Mouse (Mus musculus) CH12.LX (cell line): ENCODE results near the gene Mfsd2b.

Experiments used
- CTCF ChIP-seq, 2 experiments: IDR thresholded peaks in 1 of 2; conservative IDR thresholded peaks in 1 of 2; 2 replicates each; pipeline ENCODE4 v1.5.1; 2011 to 2012; ENCODE audit warnings: low read depth in 2 of 2, low read length in 2 of 2, improper control_type of control experiment in 1 of 2, inconsistent platforms in 1 of 2, mild to moderate bottlenecking in 1 of 2, moderate library complexity in 1 of 2
- ZC3H11A ChIP-seq: IDR thresholded peaks from 2 replicates; pipeline ENCODE4 v1.6.1; 2012; ENCODE audit warnings: low read depth, mild to moderate bottlenecking, inconsistent platforms, low read length, improper control_type of control experiment

- TF ChIP-seq CTCF (conservative IDR thresholded peaks at IDR 0.05 in 1 of 2, IDR thresholded peaks at IDR 0.05 in 1 of 2; ENCODE audit: low read depth in 2 of 2, low read length in 2 of 2), result no peak
- TF ChIP-seq ZC3H11A, result no peak
Observed at GRCm38 (mm10) chr12:4917805-4918591, 43.8 kb upstream of the Mfsd2b start.
